Mouse (Mus musculus) heart, embryonic 13.5 days (tissue): ENCODE results near the gene Mtmr3. TPM values are rescaled to one million over a fixed set of nuclear protein-coding genes. Genes with fewer than 3 reads are reported as not detected.

Experiments used
- ATAC-seq: fragments of 200-750 bp; cut with Nextera tagmentation; 2 replicates; pipeline ENCODE4 v1.8.0; 2017; ENCODE audit warnings: moderate TSS enrichment; ENCODE audit not compliant: insufficient number of reproducible peaks, low FRiP score, low TSS enrichment; ENCODE audit errors: extremely low read depth
- H3K27ac ChIP-seq: fragments of 300-500 bp; sonication (generic); replicated peaks from 2 replicates; pipeline ENCODE4 v1.5.1; 2015; ENCODE audit warnings: moderate library complexity, mild to moderate bottlenecking, inconsistent platforms
- H3K27me3 ChIP-seq: fragments of 300-500 bp; sonication (generic); replicated peaks from 2 replicates; pipeline ENCODE4 v1.6.1; 2015; ENCODE audit warnings: mild to moderate bottlenecking, inconsistent platforms
- H3K36me3 ChIP-seq: fragments of 300-500 bp; sonication (generic); 2 replicates; pipeline ENCODE4 v1.6.1; 2015; ENCODE audit warnings: mild to moderate bottlenecking, inconsistent platforms
- H3K4me1 ChIP-seq: fragments of 300-500 bp; sonication (generic); 2 replicates; pipeline ENCODE4 v1.6.1; 2015; ENCODE audit warnings: inconsistent platforms
- H3K4me2 ChIP-seq: fragments of 300-500 bp; sonication (generic); 2 replicates; pipeline ENCODE4 v1.6.1; 2015; ENCODE audit warnings: inconsistent platforms, mild to moderate bottlenecking, moderate library complexity
- H3K4me3 ChIP-seq: fragments of 300-500 bp; sonication (generic); 2 replicates; pipeline ENCODE4 v1.5.1; 2015; ENCODE audit warnings: moderate library complexity, mild to moderate bottlenecking, inconsistent platforms
- H3K9ac ChIP-seq: fragments of 300-500 bp; sonication (generic); 2 replicates; pipeline ENCODE4 v1.6.1; 2015; ENCODE audit warnings: inconsistent platforms, mild to moderate bottlenecking, moderate library complexity
- H3K9me3 ChIP-seq: fragments of 300-500 bp; sonication (generic); 2 replicates; pipeline ENCODE4 v1.6.1; 2016; ENCODE audit warnings: inconsistent platforms
- WGBS: fragments of 180-500 bp; shearing (Covaris S2); methylation state at CpG from one replicate; pipeline ENCODE4 v1.1.7; 2015; ENCODE audit warnings: mixed read lengths; 5-methylcytosine and 5-hydroxymethylcytosine counted together
- polyA plus RNA-seq: library from polyadenylated mRNA; unstranded; fragments of >200 nt; fragmentation: Nextera tagmentation; extraction: Ambion mirVana; gene quantifications from 2 replicates; pipeline ENCODE4 v1.2.1, GENCODE M21; 2015

Gene Mtmr3
- polyA plus RNA-seq, 1 experiment from 2014 or later, result 21.1 TPM

DNA sequence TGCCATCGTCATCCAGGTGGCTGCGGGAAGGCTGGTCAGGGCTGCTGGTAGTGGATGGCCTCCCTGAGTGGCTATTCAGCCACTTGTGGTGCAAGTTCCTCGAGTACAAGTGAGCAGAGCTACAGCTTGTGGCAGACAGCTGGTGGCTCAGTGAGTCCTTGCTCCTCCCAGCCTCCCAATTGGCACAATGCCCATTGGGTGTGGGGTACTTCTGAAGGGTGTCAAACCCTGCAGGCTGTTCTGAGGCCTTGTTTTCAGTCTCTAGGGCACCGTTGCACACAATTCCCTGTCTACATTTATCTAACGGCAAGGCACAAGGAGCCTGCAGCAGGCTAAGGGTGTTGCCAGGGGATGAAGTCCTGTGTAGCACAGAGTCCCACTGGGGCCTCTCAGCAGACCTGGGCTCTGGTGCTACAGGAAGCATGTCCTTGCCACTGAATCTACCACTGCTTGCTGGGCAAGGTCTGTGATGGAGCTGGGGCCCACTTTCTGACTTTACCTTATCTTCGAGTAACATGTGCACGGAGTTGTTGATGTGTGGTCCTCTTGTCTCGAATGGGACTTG lies 107.2 kb downstream of the Mtmr3 start:
- H3K4me3 ChIP-seq, result no peak overlapping the region
- H3K36me3 ChIP-seq, result peaks cover 100% of the 10 kb centered on the region
- no peak for ATAC-seq
- WGBS, result 49% methylated on average over 8 of the region's 8 CpGs
- H3K9me3 ChIP-seq, result no peaks in the 10 kb centered on the region
- no peak overlapping the region for H3K4me2 ChIP-seq
- peaks cover 18% of the 10 kb centered on the region for H3K4me1 ChIP-seq
- 0 out of 2 replicates have a peak overlapping the region, but pooled peaks have one; percentile 35 for H3K9ac ChIP-seq
- H3K27me3 ChIP-seq, result no peaks in the 10 kb centered on the region
- peak overlapping the region; percentile 56 for H3K27ac ChIP-seq

DNA sequence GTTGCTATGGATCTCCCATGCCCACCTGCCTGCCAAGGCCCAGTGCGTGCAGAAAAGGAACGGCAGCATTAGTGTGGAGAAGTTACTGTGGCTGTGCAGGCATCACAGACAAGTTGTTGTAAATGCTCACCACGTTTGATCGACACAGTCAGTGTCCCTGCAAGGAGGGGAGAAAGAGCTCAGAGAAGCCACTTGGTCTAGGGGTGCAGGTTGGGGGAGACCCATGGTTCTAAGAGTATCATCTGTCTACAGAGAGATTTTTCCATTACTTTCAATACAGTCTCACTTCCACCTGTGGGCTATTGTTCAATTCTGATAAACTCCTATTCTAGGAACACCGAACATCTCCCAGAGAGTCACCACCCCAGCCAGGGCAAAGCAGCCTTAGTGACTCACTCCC lies 110.1 kb downstream of the Mtmr3 start:
- H3K9me3 ChIP-seq, result no peaks in the 10 kb centered on the region
- no peak overlapping the region for H3K27ac ChIP-seq
- whole genome bisulfite sequencing, result 92% methylated on average over 5 of the region's 5 CpGs
- no peak overlapping the region for H3K4me2 ChIP-seq
- no peak for ATAC-seq
- no peaks in the 10 kb centered on the region for H3K27me3 ChIP-seq
- H3K36me3 ChIP-seq, result peaks cover 100% of the 10 kb centered on the region
- no peak overlapping the region for H3K9ac ChIP-seq
- H3K4me1 ChIP-seq, result peaks cover 18% of the 10 kb centered on the region
- no peak overlapping the region for H3K4me3 ChIP-seq

DNA sequence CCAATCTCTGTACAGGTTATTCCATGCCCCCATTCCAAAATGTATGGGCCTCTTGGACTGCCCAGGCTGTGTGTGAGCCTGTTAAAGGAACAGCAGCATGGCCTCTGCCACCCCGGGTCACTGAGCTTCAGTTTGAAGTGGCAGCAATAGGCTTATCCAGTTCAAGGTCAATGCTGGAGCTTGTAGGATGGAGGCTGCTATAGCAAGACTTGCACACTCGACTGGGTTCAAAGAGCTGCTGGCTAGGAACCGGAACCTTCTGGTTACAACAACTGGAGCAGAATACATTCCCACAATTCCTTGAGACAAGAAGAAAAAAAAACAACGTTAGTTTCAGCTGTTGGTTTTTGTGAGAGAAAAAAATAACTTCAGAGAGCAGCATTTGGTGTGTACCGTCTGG lies 112.0 kb downstream of the Mtmr3 start:
- Histone ChIP-seq H3K27ac (no peak overlapping the region), H3K36me3 (peaks cover 95% of the 10 kb centered on the region)
- 87% methylated on average over 5 of the region's 5 CpGs for WGBS

DNA sequence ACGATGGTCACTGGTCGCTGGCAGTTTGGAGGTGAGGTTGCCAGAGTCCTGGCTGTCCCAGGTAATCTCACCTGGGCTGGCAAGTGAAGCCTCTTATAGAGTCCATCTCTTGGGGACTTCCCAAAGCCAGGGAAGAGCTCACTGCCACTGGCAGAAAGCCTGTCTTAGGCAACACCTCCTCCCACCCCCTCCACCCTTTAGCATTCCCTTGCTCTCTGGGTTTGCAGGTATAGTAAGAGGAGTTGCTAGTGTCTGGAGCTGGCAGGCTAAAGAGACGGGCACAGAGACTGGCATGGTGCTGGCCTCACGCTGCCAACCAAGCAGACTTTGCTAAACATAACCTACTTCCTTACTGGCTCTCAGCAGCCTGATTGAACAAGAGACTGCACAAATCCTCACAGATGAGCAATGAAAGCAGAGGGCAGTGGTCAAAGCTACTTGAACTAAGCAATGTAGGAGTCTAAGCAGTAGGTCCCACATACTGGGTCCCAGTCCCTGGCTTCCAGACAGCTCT lies 118.4 kb downstream of the Mtmr3 start:
- Histone ChIP-seq H3K9me3 (no peaks in the 10 kb centered on the region), H3K4me2 (no peak overlapping the region), H3K36me3 (peaks cover 36% of the 10 kb centered on the region), H3K27me3 (no peaks in the 10 kb centered on the region), H3K9ac (no peak overlapping the region), H3K4me3 (no peak overlapping the region), H3K27ac (no peak overlapping the region), H3K4me1 (no peaks in the 10 kb centered on the region)
- ATAC-seq, result no peak; the same call in 1 of the 2 replicates
- 87% methylated on average over 4 of the region's 4 CpGs for WGBS

More for the DNA sequence above, 112.0 kb downstream of the Mtmr3 start:
- peaks cover 8% of the 10 kb centered on the region for H3K4me1 ChIP-seq
- H3K27me3 ChIP-seq, result no peaks in the 10 kb centered on the region
- no peak overlapping the region for H3K9ac ChIP-seq
- no peak overlapping the region for H3K4me3 ChIP-seq
- H3K4me2 ChIP-seq, result no peak overlapping the region
- H3K9me3 ChIP-seq, result no peaks in the 10 kb centered on the region
- ATAC-seq, result no peak

DNA sequence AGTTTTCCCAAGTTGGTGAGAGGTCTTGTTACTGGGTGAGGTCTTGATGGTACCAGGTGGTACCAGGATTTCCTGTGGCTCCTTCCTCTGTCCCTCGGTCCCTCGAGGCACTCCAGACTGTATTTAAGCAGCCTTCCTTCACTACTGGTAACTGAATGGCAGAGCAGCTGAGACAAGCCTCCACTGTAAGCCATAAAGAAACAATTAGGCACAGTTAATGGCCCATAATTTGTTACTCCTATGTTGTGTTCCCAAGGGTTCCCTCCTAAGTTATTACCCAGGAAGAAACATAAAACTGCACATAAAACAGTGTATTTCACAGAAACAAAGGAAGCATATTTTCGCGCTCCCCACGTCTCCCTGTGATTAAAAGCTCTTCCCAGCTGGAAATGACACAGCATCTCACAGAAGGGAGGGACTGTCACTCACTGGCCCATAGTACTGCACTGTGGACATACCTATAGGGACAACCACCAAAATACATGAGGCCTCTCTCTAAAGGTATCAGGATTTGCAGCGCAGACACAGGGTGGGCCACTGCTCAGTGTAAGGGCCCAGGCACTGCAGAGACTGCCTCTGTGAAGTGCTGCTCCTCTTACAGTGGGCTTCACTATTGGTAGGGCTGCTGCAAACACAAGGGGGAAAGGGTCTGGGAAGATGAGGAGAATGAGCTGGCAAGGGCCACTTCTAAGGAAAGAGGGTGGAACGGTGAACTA lies 122.0 kb downstream of the Mtmr3 start:
- no peaks in the 10 kb centered on the region for H3K9me3 ChIP-seq
- no peaks in the 10 kb centered on the region for H3K4me1 ChIP-seq
- no peak for ATAC-seq
- no peak overlapping the region for H3K4me3 ChIP-seq
- H3K36me3 ChIP-seq, result peaks cover 6% of the 10 kb centered on the region; the same call in 1 of the 2 replicates
- no peak overlapping the region for H3K4me2 ChIP-seq
- no peak overlapping the region for H3K27ac ChIP-seq
- WGBS, result 78% methylated on average over 7 of the region's 7 CpGs
- no peaks in the 10 kb centered on the region for H3K27me3 ChIP-seq
- no peak overlapping the region for H3K9ac ChIP-seq

DNA sequence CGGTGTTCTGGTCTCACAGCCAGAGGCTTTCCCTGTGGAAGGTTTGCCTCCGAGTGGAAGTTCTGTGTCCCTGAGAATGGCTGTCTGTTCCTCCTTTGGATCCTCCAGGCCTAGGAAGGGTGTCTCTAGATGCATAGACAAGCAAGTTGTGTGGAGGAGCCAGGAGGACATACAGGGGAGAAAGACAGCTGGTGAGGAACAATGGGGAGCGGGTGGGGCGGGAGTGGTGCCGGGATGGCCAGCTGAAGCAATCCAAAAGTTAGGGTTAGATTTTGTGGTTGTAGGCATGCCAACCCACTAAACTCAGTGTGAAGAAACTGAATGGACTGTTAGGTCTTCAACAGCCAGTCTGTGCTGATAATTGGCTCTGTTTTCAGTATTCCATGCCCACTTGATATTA lies 122.9 kb downstream of the Mtmr3 start:
- Histone ChIP-seq H3K4me2 (no peak overlapping the region), H3K4me1 (no peaks in the 10 kb centered on the region), H3K27me3 (no peaks in the 10 kb centered on the region), H3K9me3 (no peaks in the 10 kb centered on the region), H3K27ac (no peak overlapping the region), H3K9ac (no peak overlapping the region), H3K4me3 (no peak overlapping the region), H3K36me3 (peaks cover under 1% of the 10 kb centered on the region; the same call in 1 of the 2 replicates)
- no peak for ATAC-seq
- WGBS, result 81% methylated on average over 5 of the region's 5 CpGs

DNA sequence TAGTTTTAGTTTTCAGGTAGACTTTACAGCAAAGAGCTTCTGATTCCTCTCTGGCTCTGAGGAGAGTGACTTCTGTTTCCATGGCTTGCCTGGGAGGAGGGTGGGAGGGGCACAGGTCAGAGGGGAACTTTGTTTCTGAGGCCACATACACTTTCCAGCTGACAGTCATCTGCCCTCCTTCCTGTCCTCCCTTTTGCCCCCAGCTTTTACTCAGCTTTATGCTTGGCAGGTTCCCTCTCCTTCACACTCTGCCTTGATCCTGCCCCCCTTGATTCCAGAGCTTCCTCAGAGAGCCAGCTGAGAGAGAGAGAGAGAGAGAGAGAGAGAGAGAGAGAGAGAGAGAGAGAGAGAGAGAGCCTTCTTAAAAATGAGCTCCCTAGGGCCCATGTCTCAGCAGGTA lies 123.4 kb downstream of the Mtmr3 start:
- Histone ChIP-seq H3K36me3 (no peaks in the 10 kb centered on the region), H3K27ac (no peak overlapping the region), H3K9me3 (no peaks in the 10 kb centered on the region), H3K9ac (no peak overlapping the region), H3K27me3 (no peaks in the 10 kb centered on the region), H3K4me3 (no peak overlapping the region), H3K4me2 (no peak overlapping the region), H3K4me1 (no peaks in the 10 kb centered on the region)
- no peak for ATAC-seq

DNA sequence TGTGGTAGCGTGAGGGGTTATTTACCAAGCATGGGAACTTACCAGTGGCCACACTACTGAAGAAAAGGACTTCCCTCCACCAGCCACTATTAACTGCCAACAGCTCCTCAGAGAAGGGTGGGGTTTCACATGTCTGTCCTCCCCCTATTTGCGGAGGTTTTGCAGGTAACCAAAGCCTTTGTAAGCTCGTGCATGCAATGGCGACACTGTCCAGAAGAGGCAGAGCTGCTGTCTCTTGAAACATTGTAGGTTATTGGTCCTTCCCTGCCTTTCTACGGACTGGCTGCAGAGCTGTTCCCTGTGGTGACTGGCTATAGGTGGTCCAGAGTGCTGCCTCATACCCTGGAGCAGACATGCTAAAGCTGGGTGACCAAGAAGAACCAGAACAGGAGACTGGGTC lies 125.6 kb downstream of the Mtmr3 start:
- Histone ChIP-seq H3K36me3 (no peaks in the 10 kb centered on the region), H3K4me2 (no peak overlapping the region), H3K27me3 (no peaks in the 10 kb centered on the region), H3K4me3 (no peak overlapping the region), H3K9ac (no peak overlapping the region), H3K27ac (no peak overlapping the region), H3K9me3 (no peaks in the 10 kb centered on the region), H3K4me1 (no peaks in the 10 kb centered on the region)
- no peak for ATAC-seq
- 56% methylated on average over 5 of the region's 5 CpGs for WGBS

DNA sequence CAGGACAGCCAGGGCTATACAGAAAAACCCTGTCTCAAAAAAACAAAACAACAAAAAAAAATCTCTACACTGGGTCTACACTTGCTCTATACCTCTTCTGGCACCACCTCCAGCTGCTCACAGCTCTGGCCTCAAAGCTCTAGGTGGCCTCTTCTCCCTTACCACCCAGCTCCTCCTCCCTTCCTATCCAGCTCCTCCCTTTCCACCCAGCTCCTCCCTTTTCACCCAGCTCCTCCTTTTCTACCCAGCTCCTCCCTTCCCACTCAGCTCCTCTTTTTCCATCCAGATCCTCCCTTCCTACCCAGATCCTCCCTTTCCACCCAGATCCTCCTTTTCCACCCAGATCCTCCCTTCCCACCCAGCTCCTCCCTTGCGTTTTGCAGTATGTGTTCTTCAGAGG lies 127.2 kb downstream of the Mtmr3 start:
- ATAC-seq, result no peak
- Histone ChIP-seq H3K9me3 (no peaks in the 10 kb centered on the region), H3K4me1 (no peaks in the 10 kb centered on the region), H3K27me3 (no peaks in the 10 kb centered on the region), H3K9ac (no peak overlapping the region), H3K36me3 (no peaks in the 10 kb centered on the region), H3K27ac (no peak overlapping the region), H3K4me3 (no peak overlapping the region), H3K4me2 (no peak overlapping the region)
- 93% methylated on average over 1 of the region's 1 CpGs for WGBS

DNA sequence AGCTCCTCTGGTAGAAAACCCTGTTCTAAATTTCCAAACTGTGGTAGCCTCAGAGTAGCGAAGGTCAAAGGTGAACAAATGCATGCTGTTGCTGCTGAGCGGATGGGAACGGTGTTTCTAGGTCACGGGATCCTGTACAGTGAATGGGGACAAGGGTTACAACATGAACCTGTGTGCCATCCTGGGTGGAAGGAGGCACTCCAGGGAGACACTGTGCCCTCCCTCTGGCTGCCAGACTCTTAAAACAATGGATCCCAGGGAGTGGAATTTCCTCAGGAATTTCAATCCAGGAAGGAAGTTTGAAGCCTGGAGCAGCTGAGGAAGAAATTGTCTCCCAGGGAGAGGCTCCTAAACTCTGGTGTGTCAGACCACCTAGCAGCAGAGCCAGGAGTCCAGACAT lies 128.5 kb downstream of the Mtmr3 start:
- Histone ChIP-seq H3K9ac (no peak overlapping the region), H3K4me3 (no peak overlapping the region), H3K4me2 (no peak overlapping the region), H3K9me3 (no peaks in the 10 kb centered on the region), H3K4me1 (no peaks in the 10 kb centered on the region), H3K36me3 (no peaks in the 10 kb centered on the region), H3K27ac (peak overlapping the region; percentile 21; the same call in 1 of the 2 replicates), H3K27me3 (no peaks in the 10 kb centered on the region)
- ATAC-seq, result no peak
- WGBS, result 67% methylated on average over 4 of the region's 4 CpGs

DNA sequence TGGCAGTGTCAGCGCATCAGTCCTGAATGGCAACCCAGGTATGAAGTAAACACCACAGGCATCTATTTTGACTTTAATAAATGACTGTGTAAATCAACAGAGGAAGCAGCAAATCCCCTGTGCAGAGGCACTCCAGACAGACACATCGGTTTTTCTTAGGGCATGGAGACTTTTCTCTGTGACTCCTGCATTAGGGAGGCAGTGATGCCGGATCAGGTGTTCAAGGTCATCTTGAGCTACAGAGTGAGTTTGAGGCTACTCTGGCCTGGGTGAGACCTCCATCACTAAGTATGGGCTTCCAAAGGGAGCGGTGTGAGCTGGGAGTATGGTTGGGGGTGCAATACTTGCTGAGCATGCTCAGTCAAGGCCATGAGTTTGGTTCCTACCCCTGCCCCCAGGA lies 130.0 kb downstream of the Mtmr3 start:
- 83% methylated on average over 4 of the region's 4 CpGs for WGBS

DNA sequence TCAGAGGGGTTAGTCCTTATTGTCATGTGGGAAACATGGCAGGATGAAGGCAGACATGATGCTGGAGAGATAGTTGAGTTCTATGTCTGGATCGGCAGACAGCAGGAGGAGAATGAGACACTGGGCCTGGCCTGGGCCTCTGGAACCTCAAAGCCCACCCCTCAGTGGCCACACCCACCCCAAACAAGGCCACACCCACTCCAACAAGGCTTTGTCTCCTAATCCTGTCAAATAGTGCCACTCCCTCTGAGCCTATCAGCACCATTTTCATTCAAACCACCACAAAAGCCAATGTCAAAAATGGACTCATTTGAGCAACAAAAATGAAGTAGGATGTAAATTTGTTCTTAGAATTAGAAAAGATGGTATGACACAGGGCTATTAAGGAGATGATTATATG lies 130.5 kb downstream of the Mtmr3 start:
- H3K27me3 ChIP-seq, result peaks cover 18% of the 10 kb centered on the region
- H3K9me3 ChIP-seq, result no peaks in the 10 kb centered on the region
- H3K9ac ChIP-seq, result no peak overlapping the region
- H3K36me3 ChIP-seq, result no peaks in the 10 kb centered on the region
- H3K4me1 ChIP-seq, result no peaks in the 10 kb centered on the region
- no peak overlapping the region for H3K4me3 ChIP-seq
- no peak overlapping the region for H3K4me2 ChIP-seq
- H3K27ac ChIP-seq, result no peak overlapping the region
- no peak for ATAC-seq
- 81% methylated on average over 1 of the region's 1 CpGs for WGBS

More for the DNA sequence above, 130.0 kb downstream of the Mtmr3 start:
- no peaks in the 10 kb centered on the region for H3K36me3 ChIP-seq
- no peaks in the 10 kb centered on the region for H3K9me3 ChIP-seq
- ATAC-seq, result no peak
- H3K4me3 ChIP-seq, result no peak overlapping the region
- no peak overlapping the region for H3K27ac ChIP-seq
- H3K4me1 ChIP-seq, result no peaks in the 10 kb centered on the region
- no peak overlapping the region for H3K4me2 ChIP-seq
- peaks cover 15% of the 10 kb centered on the region for H3K27me3 ChIP-seq
- no peak overlapping the region for H3K9ac ChIP-seq
